Mouse (Mus musculus) stomach, embryonic 14.5 days (tissue): ENCODE data around the gene Aasdhppt. TPM values are rescaled to one million over a fixed set of nuclear protein-coding genes. Genes with fewer than 3 reads are reported as not detected.

Experiments used
- microRNA-seq: library from miRNA; unstranded; fragments of <30 nt; microRNA quantifications from one replicate; pipeline ENCODE4, GENCODE M21; 2016
- polyA plus RNA-seq: library from polyadenylated mRNA; unstranded; fragments of >200 nt; fragmentation: Nextera tagmentation; extraction: Ambion mirVana; gene quantifications from 2 replicates; pipeline ENCODE4 v1.2.1, GENCODE M21; 2014

The Aasdhppt gene
- polyA plus RNA-seq, 1 experiment from 2014 or later = 34.5 TPM

Small RNAs within 50 kb of the gene (microRNA-seq; reads per million reads assigned to microRNA genes)
- gene Gm22195 = not detected

Other genes starting within 250 kb of the Aasdhppt start
- gene Kbtbd3, start 362 bp upstream of the Aasdhppt start, polyA plus RNA-seq = 8.0 TPM in 2 replicates
- gene Msantd4, start 67.1 kb upstream of the Aasdhppt start, polyA plus RNA-seq = 42.1 and 49.1 TPM in 2 replicates